Mouse (Mus musculus) heart, adult 9 months (tissue): ENCODE data around the gene Hmgb1.

ENCODE experiments used
- DNase-seq, 2 experiments: peaks; one replicate each; pipeline ENCODE4 v3.0.0; 2022; ENCODE audit warnings: low spot score in 2 of 2

Gene Hmgb1

DNA sequence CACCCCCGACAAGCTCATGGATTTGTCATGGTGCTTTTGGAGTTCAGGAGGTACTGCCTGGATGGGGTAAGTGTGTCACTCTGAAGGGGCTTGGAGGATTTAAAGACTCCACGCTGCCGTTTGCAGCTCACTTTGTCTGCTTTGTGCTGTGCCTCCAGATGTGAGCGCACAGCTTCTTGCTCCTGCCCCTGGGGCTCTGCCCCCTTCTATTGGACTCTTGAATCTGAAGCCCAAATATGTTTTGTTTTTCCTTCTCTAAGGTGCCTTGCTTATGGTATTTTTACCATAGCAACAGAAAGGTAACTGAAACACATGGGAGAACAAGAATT lies 187.6 kb downstream of the Hmgb1 start:
- DNase-seq = no peak
